Mouse (Mus musculus) thymus, adult 18-20 months (tissue): ENCODE results near the gene Jmjd1c.

Experiments used
- DNase-seq, 2 experiments: peaks; one replicate each; pipeline ENCODE4 v3.0.0; 2022; ENCODE audit warnings: mixed read lengths in 2 of 2

Gene Jmjd1c

GRCm38 (mm10) chr10:67073577-67073976, 22.3 kb upstream of the Jmjd1c start:
- DNase-seq: no peak

DNA sequence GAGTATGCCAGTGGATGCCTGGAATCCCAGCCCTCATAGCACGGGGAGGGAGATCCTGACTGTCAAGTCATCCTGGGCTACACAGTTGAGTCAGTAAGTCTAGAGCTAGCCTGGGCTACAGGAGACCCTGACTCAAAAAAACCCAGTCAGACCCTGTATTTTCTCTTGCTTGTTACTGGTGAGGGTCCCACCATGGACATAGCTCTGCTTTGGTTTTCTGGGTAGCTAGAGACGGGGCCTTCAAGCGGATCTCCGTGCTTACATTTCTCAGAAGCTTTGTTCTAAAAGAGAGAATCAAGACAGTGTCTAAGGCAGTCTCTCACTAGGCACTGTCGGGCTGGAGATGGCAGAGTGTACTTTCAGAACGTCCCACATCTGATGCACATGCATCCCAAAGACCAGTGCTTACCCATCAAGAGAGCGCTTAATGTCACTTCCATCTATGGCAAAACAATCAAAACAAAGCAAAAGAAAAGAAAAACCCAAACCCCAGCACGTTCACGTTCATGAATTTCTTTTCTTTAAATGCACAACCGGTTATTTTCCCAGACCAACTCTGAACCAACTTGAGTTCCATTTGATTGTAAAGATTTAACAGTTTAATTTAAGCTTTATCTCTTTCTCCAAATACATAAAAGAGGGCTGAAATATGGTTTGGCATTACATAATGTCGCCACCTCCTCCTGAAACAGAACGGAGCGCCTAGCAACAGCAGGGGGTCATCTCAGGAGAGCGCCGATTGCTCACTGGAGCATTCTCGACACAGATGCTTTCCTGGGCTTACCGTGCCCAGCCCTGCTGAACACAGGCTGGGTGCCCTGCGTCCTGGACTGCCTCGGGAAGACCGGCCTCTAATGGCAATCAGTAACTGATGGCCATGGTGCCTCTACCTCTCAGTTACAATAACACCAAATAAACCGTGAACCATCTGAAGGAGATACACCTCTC, 19.7 kb upstream of the Jmjd1c start:
- no peak for DNase-seq

DNA sequence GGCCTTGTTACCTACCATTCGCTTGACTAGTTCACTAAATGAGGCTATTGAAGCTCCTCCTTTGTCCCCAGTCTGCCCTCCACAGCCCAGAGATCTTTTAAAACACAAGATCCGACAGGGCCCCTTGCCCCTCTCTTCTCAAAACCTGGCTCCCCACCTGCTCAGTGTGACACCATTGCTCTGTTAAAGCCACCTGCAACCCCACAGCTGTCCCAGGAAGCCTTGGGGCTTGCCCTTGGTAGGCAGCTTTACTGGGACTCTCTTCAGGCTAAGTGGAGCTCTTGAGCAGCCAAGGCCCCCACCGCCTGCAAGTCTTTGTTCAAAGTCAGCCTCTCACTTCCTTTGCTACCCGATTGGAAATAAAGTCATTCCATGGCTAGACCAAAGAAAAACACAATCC, 16.9 kb upstream of the Jmjd1c start:
- DNase-seq: no peak

DNA sequence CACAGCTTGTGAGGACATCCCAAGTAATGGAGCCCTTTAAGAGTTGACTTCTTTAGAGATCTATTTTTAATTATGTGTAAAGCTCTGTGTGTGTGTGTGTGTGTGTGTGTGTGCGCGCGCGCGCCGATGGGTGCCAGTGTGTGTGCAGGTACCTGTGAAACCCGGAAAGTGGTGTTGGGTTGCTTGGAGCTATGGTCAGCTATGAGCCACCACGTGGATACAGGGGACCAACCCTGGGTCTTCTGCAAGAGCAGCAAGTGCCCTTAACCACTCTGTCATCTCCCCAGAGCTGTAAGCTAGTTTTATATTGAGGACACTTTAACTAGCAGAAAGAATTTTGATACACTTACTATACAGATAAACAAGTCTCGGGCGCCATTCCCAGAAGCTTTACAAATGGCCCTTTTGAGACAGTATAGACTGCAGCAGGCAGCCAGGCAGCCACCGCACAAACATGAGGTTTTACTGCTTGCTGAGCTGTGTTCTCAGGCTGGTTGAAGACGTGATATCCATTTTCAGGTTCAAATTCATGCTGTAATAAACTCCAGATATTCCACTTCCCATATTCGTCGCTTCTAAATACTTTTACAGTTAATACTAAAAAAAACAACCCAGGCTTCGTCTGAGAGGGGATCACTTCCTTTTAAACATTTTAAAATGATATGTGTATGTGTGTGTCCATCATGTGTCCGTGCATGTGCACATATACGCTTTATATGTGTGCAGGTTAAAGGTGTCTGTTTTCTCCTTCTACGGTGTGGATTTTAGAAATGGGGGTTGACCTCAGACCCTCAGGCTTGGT, 14.5 kb upstream of the Jmjd1c start:
- no peak for DNase-seq

GRCm38 (mm10) chr10:67082531-67082930, 13.4 kb upstream of the Jmjd1c start:
- no peak for DNase-seq

DNA sequence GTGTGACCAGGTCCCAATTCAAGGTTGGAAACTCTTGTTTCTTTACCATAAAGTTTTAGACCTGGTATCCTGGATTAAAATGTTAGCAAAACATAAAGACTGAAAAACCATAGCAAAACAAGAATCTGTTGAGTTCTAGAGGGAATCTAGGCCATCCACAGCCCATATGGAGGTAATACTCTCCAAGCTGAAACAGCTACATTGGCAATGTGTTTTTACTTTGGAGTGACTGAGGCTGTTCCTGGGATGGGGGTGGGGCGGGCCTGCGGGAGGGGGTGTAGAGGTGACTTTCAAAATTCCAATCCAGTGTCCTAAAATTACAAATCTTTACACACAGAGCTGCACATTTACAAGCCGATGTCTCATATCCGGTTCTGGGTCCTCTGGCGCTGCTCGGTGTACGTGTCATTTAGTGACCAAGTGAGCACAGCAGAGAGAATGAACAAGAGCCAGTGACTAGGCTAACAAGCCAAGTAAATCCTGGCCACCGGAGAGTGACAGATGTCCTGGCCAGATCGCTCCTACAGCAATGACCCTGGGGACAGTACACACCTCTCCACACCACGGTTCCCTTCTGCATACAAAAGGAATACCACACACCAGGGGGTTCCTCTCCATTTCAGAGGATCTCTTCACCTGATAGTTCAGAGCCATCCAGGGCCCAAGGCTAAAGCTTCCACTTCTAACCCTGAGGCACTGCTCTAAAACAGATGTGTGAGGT, 12.3 kb upstream of the Jmjd1c start:
- DNase-seq: no peak

GRCm38 (mm10) chr10:67085124-67085523, 10.8 kb upstream of the Jmjd1c start:
- DNase-seq: no peak

- DNase-seq: no peak
Observed at GRCm38 (mm10) chr10:67085916-67086315, 10.0 kb upstream of the Jmjd1c start.

DNA sequence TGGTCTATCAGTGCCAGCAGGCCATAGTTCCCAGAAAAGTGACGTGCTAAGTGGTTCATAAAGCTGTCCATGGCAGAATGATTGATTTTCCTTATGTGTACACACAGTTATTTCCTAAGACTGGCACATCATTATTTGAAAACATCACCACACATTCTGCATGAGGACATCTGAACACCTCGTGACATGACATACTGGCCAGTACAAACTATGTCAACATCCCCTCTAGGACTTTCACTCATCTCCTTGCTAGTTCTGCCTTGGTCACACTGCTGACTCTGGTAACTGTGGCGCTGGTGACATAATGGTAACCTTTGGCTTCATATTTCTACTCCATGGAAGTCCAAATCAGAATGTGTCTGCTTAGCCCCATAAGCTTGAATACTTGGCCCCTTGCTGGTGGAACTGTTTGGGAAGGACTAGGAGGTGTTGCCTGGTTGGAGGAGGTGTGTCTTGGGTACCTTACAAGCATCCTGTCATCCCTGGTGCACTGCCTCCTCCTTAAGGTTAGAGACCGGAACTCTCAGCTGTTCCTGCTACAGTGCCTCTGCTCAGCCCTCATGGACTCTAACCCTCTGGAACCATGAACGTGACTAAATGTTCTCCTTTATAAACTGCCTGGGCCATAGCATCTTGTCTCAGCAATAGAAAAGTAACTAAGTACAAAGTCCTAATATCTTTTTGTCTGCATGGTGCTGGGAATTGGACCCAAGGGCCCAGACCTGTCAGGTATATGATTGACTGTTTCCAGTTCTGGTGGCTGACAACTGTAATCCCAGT, 8.3 kb upstream of the Jmjd1c start:
- no peak for DNase-seq

- no peak for DNase-seq
Observed at GRCm38 (mm10) chr10:67090611-67091010, 5.3 kb upstream of the Jmjd1c start.

DNA sequence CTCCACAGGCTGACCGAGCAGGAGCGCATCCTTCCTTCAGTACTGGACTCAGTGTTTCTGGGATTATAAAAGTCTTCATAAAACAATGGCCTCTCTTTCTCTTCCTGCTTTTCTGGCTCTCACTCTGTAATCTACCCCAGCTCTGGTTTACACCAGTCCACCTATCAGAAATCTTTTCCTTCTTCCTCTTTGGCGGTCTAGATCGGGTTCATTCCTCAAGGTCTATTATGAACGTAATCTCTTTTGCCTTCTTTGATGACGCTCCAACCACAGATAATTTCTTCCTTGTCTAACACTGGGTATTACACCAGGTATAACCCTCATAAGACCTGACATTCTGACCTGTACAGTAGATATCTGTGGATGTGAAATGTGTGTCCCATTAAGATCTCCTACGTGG, 1.0 kb upstream of the Jmjd1c start:
- no peak for DNase-seq

- peak; percentile 64 to 66 for DNase-seq
Observed at GRCm38 (mm10) chr10:67096621-67097436, 904 bp downstream of the Jmjd1c start, which contains the start of gene Reep3. TSS of gene Reep3 (minus strand) at chr10:67096945.

DNA sequence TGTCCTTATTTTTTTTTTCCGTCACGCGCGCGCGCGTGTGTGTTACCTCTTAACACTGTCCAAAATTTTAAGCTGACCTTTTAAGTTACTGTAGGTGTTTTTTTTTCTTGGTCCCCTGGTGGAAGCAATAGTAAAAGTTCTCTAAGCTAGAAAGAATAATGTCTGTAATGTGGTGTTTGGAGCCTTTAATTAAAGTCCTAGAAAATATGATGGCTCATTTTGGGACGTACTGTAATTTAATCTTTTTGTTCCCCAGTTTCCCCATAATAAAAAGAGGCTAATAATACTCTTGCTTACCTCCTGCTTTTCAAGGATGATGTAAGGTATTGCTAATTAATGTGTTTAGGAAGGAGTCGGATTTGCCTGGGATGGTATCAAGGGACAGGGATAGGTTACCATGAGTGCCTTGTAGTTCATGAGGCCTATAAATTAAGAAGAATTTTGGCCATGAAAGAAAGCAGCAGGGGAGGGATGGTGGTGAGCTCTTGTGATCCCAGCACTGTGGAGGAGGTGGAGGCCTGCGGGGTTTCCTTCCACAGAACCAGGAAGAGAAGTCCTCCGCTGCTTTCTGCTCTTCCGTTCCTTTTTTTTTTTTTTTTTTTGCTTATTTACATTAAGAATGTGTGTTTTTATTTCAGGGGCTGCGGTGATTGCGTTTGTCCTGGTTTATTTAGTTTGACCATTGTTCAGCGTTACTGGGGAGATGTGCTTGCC, 1.7 kb downstream of the Jmjd1c start:
- DNase-seq: peak; percentile 11 to 20

DNA sequence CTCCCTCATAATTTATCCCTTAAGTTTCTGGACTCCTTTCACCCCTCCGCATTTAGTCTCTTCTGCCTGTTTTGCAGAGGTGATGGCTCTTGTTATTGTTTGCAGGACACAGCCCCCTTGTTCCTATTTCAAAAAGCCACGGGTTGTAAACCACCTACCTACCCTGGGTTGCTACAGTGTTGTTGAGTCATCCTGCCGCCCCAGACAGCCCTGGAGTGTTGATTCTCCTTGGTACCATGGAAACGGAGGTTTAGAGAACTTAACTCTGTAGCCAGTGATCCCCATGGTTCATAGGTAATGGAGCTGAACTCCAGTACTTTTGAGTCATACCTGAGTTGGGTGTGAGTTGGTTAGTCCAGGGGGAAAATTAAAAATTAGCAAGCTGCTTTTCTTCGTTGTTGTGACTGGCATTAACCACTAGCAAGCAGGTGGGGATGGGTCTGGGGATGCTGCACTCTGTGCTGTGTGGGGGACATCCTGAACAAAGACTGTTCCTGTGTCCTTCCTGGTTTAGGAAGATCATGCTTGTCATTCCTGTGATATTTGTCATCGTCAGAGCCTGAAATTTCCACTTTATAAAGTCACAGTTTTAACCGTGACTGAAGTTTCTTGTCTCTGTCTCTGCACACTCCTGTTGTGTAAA, 2.6 kb downstream of the Jmjd1c start:
- DNase-seq: no peak

- no peak for DNase-seq
Observed at GRCm38 (mm10) chr10:67099183-67099929, 3.4 kb downstream of the Jmjd1c start.

DNA sequence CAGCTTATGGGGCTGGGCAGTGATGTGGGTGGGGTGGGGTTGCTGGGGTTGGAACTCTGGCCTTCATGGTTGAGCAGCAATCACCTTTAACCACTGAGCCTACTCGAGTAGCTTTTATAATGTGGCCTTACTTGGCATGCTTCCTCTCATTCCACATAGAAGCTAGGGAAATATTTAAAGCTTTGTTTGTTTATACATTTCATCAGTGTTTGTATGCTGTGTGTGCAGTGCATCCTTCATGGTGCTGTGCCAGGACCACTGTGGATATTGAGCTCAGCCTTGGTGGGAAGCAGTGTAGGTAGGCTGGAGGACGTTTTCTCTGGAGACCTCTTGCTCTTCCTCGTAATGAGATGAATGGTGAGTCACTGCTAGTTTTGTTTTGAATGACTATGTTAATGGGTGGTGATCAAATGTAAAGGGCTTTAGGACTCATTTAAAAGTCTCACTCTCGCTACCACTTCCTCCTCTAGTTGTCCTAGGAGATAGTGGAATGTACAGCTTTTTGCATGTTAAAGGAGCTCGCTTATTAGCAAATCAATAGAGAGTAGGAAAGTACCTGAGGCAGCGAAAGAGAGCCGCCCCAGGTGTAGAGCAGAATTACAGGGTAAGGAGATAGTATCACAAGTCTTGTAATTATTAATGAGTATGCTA, 4.2 kb downstream of the Jmjd1c start:
- DNase-seq: no peak

DNA sequence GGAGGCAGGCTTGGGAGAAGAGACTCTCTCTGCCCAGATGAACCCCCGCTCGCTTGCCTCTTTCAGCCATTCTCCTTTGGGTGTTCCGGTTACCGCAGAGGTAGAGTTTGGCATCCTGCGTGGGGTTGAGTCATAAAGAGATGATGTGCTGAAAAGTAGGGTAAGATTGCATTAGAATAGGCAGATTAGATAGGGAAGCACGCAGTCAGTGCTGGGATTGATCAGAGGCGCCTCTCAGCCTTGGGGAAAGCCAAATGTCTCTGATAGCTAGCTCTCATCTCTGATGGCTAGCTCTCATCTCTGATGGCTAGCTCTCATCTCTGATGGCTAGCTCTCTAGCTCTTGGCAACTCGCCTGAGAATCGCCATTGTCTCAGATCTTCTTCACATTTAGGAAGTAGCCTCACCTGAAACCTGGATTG, 4.9 kb downstream of the Jmjd1c start:
- no peak for DNase-seq

DNA sequence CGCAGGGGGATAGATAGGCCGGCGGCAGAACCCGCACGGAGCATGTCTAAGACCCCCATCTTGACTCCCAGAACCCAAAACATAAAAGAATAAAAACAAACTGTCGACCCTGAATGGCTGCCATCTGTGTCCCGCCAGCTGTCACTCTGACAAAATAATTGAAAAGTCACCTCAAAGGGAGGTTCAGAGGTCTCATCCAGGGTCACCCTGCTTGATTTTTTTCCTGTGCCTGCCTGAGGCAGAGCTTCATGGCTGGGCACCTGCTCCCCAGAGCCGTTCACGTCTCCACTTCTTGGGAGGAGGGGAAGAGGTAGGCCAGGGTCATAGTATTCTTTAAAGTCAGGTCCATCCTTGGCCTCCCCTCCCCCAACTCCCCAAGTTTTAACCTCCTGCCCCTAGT, 8.6 kb downstream of the Jmjd1c start:
- no peak for DNase-seq
